Mouse (Mus musculus) heart, embryonic 15.5 days (tissue): ENCODE measurements at regions not wholly inside any gene's neighbourhood (a gene's known extent, or its start where the extent isn't known, plus 50 kb on each side); places are given as distances from the start of the nearest gene placed in this dataset.
A peak's percentile ranks its signal among the peaks of the same experiment; 100 is the strongest.

ENCODE experiments used
- ATAC-seq: fragments of 200-750 bp; cut with Nextera tagmentation; replicated peaks from 2 replicates; pipeline ENCODE4 v1.8.0; 2017; ENCODE audit warnings: low read depth, moderate TSS enrichment; ENCODE audit not compliant: insufficient number of reproducible peaks, insufficient read depth, low FRiP score
- H3K27ac ChIP-seq: fragments of 300-500 bp; sonication (generic); 2 replicates; pipeline ENCODE4 v1.5.1; 2015; ENCODE audit warnings: mild to moderate bottlenecking, inconsistent platforms
- H3K27me3 ChIP-seq: fragments of 300-500 bp; sonication (generic); 2 replicates; pipeline ENCODE4 v1.6.1; 2015; ENCODE audit warnings: inconsistent platforms
- H3K36me3 ChIP-seq: fragments of 300-500 bp; sonication (generic); 2 replicates; pipeline ENCODE4 v1.6.1; 2015; ENCODE audit warnings: mild to moderate bottlenecking, inconsistent platforms
- H3K4me1 ChIP-seq: fragments of 300-500 bp; sonication (generic); replicated peaks from 2 replicates; pipeline ENCODE4 v1.6.1; 2015; ENCODE audit warnings: inconsistent platforms
- H3K4me2 ChIP-seq: fragments of 300-500 bp; sonication (generic); 2 replicates; pipeline ENCODE4 v1.6.1; 2015; ENCODE audit warnings: inconsistent platforms, mild to moderate bottlenecking, moderate library complexity
- H3K4me3 ChIP-seq: fragments of 300-500 bp; sonication (generic); 2 replicates; pipeline ENCODE4 v1.5.1; 2015; ENCODE audit warnings: mild to moderate bottlenecking, inconsistent platforms
- H3K9ac ChIP-seq: fragments of 300-500 bp; sonication (generic); 2 replicates; pipeline ENCODE4 v1.6.1; 2015; ENCODE audit warnings: mild to moderate bottlenecking, inconsistent platforms
- H3K9me3 ChIP-seq: fragments of 300-500 bp; sonication (generic); replicated peaks from 2 replicates; pipeline ENCODE4 v1.6.1; 2016; ENCODE audit warnings: inconsistent platforms
- WGBS: fragments of 180-500 bp; shearing (Covaris S2); methylation state at CpG from one replicate; pipeline ENCODE4 v1.1.7; 2015; ENCODE audit warnings: mixed read lengths; 5-methylcytosine and 5-hydroxymethylcytosine counted together

GRCm38 (mm10) chr12:12180986-12181385 is 81.0 kb upstream of the Fam49a start:
- Histone ChIP-seq H3K27ac (no peak overlapping the region), H3K36me3 (no peaks in the 10 kb centered on the region), H3K27me3 (no peaks in the 10 kb centered on the region), H3K9me3 (no peaks in the 10 kb centered on the region), H3K9ac (no peak overlapping the region), H3K4me3 (no peak overlapping the region), H3K4me2 (no peak overlapping the region), H3K4me1 (peaks cover 36% of the 10 kb centered on the region)
- 0 out of 2 replicates have a peak, but pooled peaks have one; percentile 11 for ATAC-seq
- WGBS: 36% methylated on average over 1 of the region's 1 CpGs

DNA sequence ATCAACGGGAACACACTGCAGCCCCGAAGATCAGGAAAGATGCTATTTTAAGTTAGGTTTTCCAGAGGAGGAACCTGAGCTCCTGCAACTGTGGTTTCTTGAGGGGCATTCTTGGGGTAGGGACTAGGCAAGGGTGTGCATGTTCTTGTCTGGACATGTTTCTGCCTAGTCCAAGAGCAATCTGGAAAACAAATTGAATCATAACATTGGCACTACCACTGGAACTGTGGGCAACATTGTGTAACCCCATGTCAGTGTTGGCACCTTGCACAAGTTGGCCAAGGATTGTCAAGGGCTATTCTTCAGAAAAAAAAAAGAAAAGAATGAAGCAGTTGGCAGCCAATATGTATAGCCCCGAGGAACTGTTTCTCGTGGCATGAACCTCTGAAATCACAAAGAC is 80.3 kb upstream of the Fam49a start:
- H3K9me3 ChIP-seq: no peaks in the 10 kb centered on the region
- peaks cover 33% of the 10 kb centered on the region for H3K4me1 ChIP-seq
- no peaks in the 10 kb centered on the region for H3K36me3 ChIP-seq
- no peak overlapping the region for H3K4me3 ChIP-seq
- no peak overlapping the region for H3K9ac ChIP-seq
- no peak overlapping the region for H3K27ac ChIP-seq
- H3K27me3 ChIP-seq: no peaks in the 10 kb centered on the region
- no peak overlapping the region for H3K4me2 ChIP-seq
- 73% methylated on average over 4 of the region's 4 CpGs for WGBS
- no peak for ATAC-seq

- 75% methylated on average over 2 of the region's 2 CpGs for WGBS
- H3K9ac ChIP-seq: no peak overlapping the region
- ATAC-seq: no peak
Measured at GRCm38 (mm10) chr12:12186353-12186752, 75.6 kb upstream of the Fam49a start.

DNA sequence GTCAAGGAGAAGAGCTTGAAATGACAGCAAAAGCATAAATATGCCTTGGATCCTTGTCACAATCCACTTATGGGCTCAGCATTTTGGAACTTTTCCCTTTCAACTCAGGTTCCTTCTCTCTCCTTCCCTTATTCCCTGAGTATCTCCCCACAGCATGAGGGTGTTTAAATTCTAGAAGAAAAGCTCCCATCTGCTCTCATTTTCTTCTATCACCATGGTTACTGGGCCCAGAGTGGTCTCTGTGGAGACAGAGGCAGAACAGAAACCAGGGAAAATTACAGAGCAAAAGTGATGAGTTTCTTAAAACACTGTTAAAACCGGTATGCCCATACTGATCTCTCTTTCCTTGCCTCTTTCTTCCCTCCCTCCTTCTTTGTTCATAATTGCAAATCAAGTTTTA is 66.9 kb upstream of the Fam49a start:
- Histone ChIP-seq H3K27ac (no peak overlapping the region), H3K4me3 (no peak overlapping the region), H3K4me1 (no peaks in the 10 kb centered on the region), H3K4me2 (no peak overlapping the region), H3K27me3 (no peaks in the 10 kb centered on the region), H3K36me3 (no peaks in the 10 kb centered on the region), H3K9me3 (no peaks in the 10 kb centered on the region), H3K9ac (no peak overlapping the region)
- WGBS: 75% methylated on average over 1 of the region's 1 CpGs
- ATAC-seq: no peak

More at GRCm38 (mm10) chr12:12186353-12186752, 75.6 kb upstream of the Fam49a start:
- Histone ChIP-seq H3K4me3 (no peak overlapping the region), H3K27ac (no peak overlapping the region), H3K4me2 (no peak overlapping the region), H3K4me1 (no peaks in the 10 kb centered on the region), H3K36me3 (no peaks in the 10 kb centered on the region), H3K27me3 (no peaks in the 10 kb centered on the region), H3K9me3 (no peaks in the 10 kb centered on the region)

GRCm38 (mm10) chr12:12196627-12197026 is 65.3 kb upstream of the Fam49a start:
- no peaks in the 10 kb centered on the region for H3K4me1 ChIP-seq
- no peak overlapping the region for H3K4me2 ChIP-seq
- H3K9me3 ChIP-seq: no peaks in the 10 kb centered on the region
- 84% methylated on average over 3 of the region's 3 CpGs for WGBS
- no peak overlapping the region for H3K27ac ChIP-seq
- no peaks in the 10 kb centered on the region for H3K27me3 ChIP-seq
- H3K9ac ChIP-seq: no peak overlapping the region
- no peak overlapping the region for H3K4me3 ChIP-seq
- ATAC-seq: no peak
- no peaks in the 10 kb centered on the region for H3K36me3 ChIP-seq

GRCm38 (mm10) chr12:12208216-12208615 is 53.7 kb upstream of the Fam49a start:
- no peaks in the 10 kb centered on the region for H3K36me3 ChIP-seq
- no peak overlapping the region for H3K4me3 ChIP-seq
- H3K27ac ChIP-seq: no peak overlapping the region
- 52% methylated on average over 1 of the region's 1 CpGs for WGBS
- H3K9ac ChIP-seq: no peak overlapping the region
- no peak for ATAC-seq
- no peaks in the 10 kb centered on the region for H3K27me3 ChIP-seq
- no peak overlapping the region for H3K4me2 ChIP-seq
- H3K9me3 ChIP-seq: no peaks in the 10 kb centered on the region
- H3K4me1 ChIP-seq: no peaks in the 10 kb centered on the region
